8 mouse cellular contexts compared by ENCODE assay signal in genomic region chr12:110445775-110446174, GRCm38 (mm10). TPM values are rescaled to one million over a fixed set of nuclear protein-coding genes. Genes with fewer than 3 reads are reported as not detected.
DNase-seq lines count a peak whose midpoint lies in the region; ATAC-seq lines count a peak whose summit lies in the region.

No protein-coding gene starts in this region.

- 0 out of 2 replicates have a peak overlapping the region, but pooled peaks have one; percentile 98 for H3K27ac ChIP-seq in heart, embryonic 13.5 days (replicated peaks)
- H3K27ac ChIP-seq in hindbrain, embryonic 10.5 days, result peak overlapping the region; percentile 91; the same call in 1 of the 2 replicates
- no peak overlapping the region for H3K27ac ChIP-seq in midbrain, embryonic 11.5 days (ENCODE audit: low read depth, low read length)

- ATAC-seq in heart, embryonic 13.5 days (ENCODE audit: extremely low read depth, insufficient number of reproducible peaks, low FRiP score, low TSS enrichment), result no peak
- no peak for ATAC-seq in midbrain, embryonic 11.5 days (ENCODE audit: low FRiP score)
- ATAC-seq in megakaryocyte-erythroid progenitor cell, adult 5-6 weeks (replicated peaks; ENCODE audit: low FRiP score, low TSS enrichment, poor library complexity, severe bottlenecking), result no peak

- 41% methylated on average over 7 of the region's 7 CpGs for WGBS in heart, embryonic 13.5 days
- 44% methylated on average over 7 of the region's 7 CpGs for WGBS in hindbrain, embryonic 10.5 days
- 42% methylated on average over 7 of the region's 7 CpGs for WGBS in midbrain, embryonic 11.5 days

- H3K36me3 ChIP-seq in heart, embryonic 13.5 days, result peaks cover 5% of the 10 kb centered on the region; the same call in 1 of the 2 replicates
- no peaks in the 10 kb centered on the region for H3K36me3 ChIP-seq in hindbrain, embryonic 10.5 days
- no peaks in the 10 kb centered on the region for H3K36me3 ChIP-seq in midbrain, embryonic 11.5 days (ENCODE audit: control insufficient read depth, insufficient read depth, low read length)

- H3K4me1 ChIP-seq in heart, embryonic 13.5 days, result peaks cover 11% of the 10 kb centered on the region; the same call in 1 of the 2 replicates
- H3K4me1 ChIP-seq in hindbrain, embryonic 10.5 days (replicated peaks), result peaks cover 20% of the 10 kb centered on the region
- H3K4me1 ChIP-seq in midbrain, embryonic 11.5 days (ENCODE audit: control insufficient read depth, insufficient read depth, low read length), result peaks cover 10% of the 10 kb centered on the region

- DNase-seq in heart, adult 18-20 months, result no peak
- peak; percentile 6 for DNase-seq in NIH3T3 (ENCODE audit: low read depth)
- DNase-seq in hindbrain, embryonic 10.5 days (ENCODE audit: low spot score), result no peak
- DNase-seq in midbrain, embryonic 11.5 days (ENCODE audit: low spot score, missing footprints), result peak; percentile 83
- no peak for DNase-seq in cerebellum, adult 8-10 months
- DNase-seq in testis, postnatal 14 days (ENCODE audit: low spot score), result no peak

- H3K9ac ChIP-seq in heart, embryonic 13.5 days, result peak overlapping the region; percentile 91
- H3K9ac ChIP-seq in midbrain, embryonic 11.5 days (ENCODE audit: low read length), result peak overlapping the region; percentile 66; the same call in 1 of the 2 replicates

- peak overlapping the region; percentile 91 for H3K4me2 ChIP-seq in heart, embryonic 13.5 days
- H3K4me2 ChIP-seq in midbrain, embryonic 11.5 days, result peak overlapping the region; percentile 74

- 0 out of 2 replicates have a peak, but pooled peaks cover 4% of the 10 kb centered on the region for H3K9me3 ChIP-seq in heart, embryonic 13.5 days
- H3K9me3 ChIP-seq in hindbrain, embryonic 10.5 days, result no peaks in the 10 kb centered on the region; the same call in 1 of the 2 replicates
- no peaks in the 10 kb centered on the region for H3K9me3 ChIP-seq in midbrain, embryonic 11.5 days (ENCODE audit: control insufficient read depth, low read length)

- H3K27me3 ChIP-seq in heart, embryonic 13.5 days (replicated peaks), result peaks cover 27% of the 10 kb centered on the region
- H3K27me3 ChIP-seq in hindbrain, embryonic 10.5 days (ENCODE audit: insufficient read depth, poor library complexity, severe bottlenecking), result peaks cover 25% of the 10 kb centered on the region
- no peaks in the 10 kb centered on the region for H3K27me3 ChIP-seq in midbrain, embryonic 11.5 days (ENCODE audit: control insufficient read depth, insufficient read depth, low read length)

- peak overlapping the region; percentile 91 for H3K4me3 ChIP-seq in heart, embryonic 13.5 days
- H3K4me3 ChIP-seq in hindbrain, embryonic 10.5 days, result peak overlapping the region; percentile 89
- peak overlapping the region; percentile 88 for H3K4me3 ChIP-seq in midbrain, embryonic 11.5 days (ENCODE audit: low read depth, low read length)

RNA-seq across cellular contexts. Expression of gene Ppp2r5c, which starts 1.1 kb away (rescaled TPM):
- polyA plus RNA-seq in heart, embryonic 13.5 days (2015; fragmentation: Nextera tagmentation; extraction: Ambion mirVana), result 113 and 127 TPM in 2 replicates
- total RNA-seq in heart, adult 18-20 months (2021), result 10 to 100 TPM; 91.7 to 91.9 TPM
- 139 and 146 TPM in 2 replicates for polyA plus RNA-seq in hindbrain, embryonic 10.5 days (2016; fragmentation: Nextera tagmentation; extraction: Ambion mirVana)
- polyA plus RNA-seq in midbrain, embryonic 11.5 days (2014; fragmentation: Nextera tagmentation; extraction: Ambion mirVana), result 175 and 183 TPM in 2 replicates
- total RNA-seq in megakaryocyte-erythroid progenitor cell, adult 5-6 weeks (2014; fragmentation: Nextera tagmentation), result 99.2 and 117 TPM in 2 replicates
- total RNA-seq in megakaryocyte-erythroid progenitor cell, adult 5-6 weeks (2017), result 223 and 234 TPM in 2 replicates

Comparison
In these comparisons a context has a peak if more than half of its experiments do, and no peak if none do; other contexts are left out.
1. DNase-seq: peak in NIH3T3 (single experiment) and midbrain, embryonic 11.5 days (single experiment); none in heart, adult 18-20 months (0 of 2), hindbrain, embryonic 10.5 days (single experiment), cerebellum, adult 8-10 months (single experiment) and testis, postnatal 14 days (single experiment).
2. Peak in every context shown above with its lines, with median percentiles within 50 percentile points of each other: H3K4me3 ChIP-seq.